Mouse (Mus musculus) embryonic stem cell, embryonic (primary cell): ENCODE measurements around the gene Nfia.

ENCODE experiments used
- CTCF ChIA-PET, 4 experiments: fragments of 300-600 bp in 2 of 4; fragments of 350-600 bp in 2 of 4; sonication (Branson Sonifier 250); formaldehyde crosslinking; loops; one replicate each; lab custom pipeline; 2022; ENCODE audit warnings: inconsistent platforms in 2 of 4; lab: Charles Lee
- POLR2A ChIA-PET, 4 experiments: fragments of 300-600 bp in 2 of 4; fragments of 350-600 bp in 2 of 4; sonication (Branson Sonifier 250); formaldehyde crosslinking; loops; one replicate each; lab custom pipeline; 2022; ENCODE audit warnings: antibody characterized with exemption in 4 of 4, inconsistent platforms in 1 of 4; lab: Charles Lee

Nfia gene

DNA sequence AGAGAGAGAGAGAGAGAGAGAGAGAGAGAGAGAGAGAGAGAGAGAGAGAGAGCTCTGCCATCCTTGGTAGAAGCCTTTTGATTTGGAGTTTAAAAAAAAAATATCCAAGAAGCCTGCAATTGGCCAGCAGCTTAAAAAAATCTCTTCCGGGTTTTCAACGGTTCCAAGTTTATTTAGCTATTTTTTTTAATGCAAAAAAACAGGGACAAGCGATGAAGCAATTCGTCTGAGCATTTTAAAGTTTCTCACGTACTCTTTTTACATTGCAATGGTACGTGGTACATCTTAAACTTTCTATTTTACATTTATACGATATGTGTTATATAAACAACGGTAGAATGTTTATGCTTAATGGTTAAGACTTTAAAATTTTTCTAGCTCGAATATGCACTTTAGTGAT, at the start of gene Nfia:
Gene Nfia, plus strand, starts transcription at position 94 of the 400 bp plus-strand sequence.
- ChIA-PET CTCF (interaction anchor here in 3 of 4 experiments (0.6 to 1.2 kb wide), 5 partner anchors 15 to 654 kb away, joined by 3 to 5 read pairs (median 4); no protein-coding TSS in a partner anchor), POLR2A (interaction anchor here (0.6 to 1.6 kb wide), 16 partner anchors 9 to 1151 kb away, joined by 3 to 7 read pairs (median 3); no protein-coding TSS in a partner anchor)

DNA sequence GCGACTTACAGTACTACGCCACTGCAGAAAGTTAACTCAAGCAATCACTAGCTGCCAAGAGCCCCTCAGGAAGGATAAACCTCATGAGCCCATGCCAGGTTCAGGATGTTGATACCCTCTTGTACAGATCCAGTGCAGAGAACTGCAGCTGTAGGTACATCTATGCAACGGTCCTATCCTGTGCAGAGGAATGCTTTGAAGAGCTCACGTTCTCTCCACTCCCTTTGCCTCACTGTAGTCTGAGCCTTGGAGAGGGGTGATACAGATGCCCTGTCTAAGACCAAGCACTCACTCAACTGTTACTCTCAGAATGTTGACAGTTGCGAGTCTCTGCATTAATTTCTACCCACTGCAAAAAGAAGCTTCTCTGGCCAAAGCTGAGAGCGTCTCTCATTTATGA, 49.2 kb upstream of the Nfia start:
- POLR2A ChIA-PET: interaction anchor here in 2 of 4 experiments (0.6 to 1.2 kb wide), 3 partner anchors 23 to 1200 kb away, joined by 3 to 4 read pairs (median 3); no protein-coding TSS in a partner anchor
- CTCF ChIA-PET: interaction anchor here in 1 of 4 experiments (0.6 kb wide), 1 partner anchor 313 kb away, joined by 3 read pairs; no protein-coding TSS in a partner anchor

DNA sequence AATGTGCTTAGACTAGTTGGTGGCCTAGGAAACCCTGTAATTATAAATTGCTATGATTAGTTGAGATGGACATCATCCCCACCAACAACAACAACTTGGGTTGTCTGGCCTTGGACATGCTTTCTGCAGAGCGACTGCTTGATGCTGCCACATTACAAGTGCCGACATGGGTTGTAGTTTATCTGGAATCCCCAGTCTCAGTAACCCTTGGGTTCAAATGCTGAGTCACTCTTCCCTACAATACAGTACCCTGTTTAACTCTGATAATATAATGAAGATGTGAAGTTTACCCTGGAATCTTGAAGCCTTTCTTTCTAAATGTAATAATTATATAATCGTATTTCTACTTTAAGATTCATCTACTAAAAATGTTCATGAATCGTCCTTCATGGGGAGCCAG, 44.0 kb upstream of the Nfia start:
- CTCF ChIA-PET: no interaction called here
- POLR2A ChIA-PET: no interaction called here

DNA sequence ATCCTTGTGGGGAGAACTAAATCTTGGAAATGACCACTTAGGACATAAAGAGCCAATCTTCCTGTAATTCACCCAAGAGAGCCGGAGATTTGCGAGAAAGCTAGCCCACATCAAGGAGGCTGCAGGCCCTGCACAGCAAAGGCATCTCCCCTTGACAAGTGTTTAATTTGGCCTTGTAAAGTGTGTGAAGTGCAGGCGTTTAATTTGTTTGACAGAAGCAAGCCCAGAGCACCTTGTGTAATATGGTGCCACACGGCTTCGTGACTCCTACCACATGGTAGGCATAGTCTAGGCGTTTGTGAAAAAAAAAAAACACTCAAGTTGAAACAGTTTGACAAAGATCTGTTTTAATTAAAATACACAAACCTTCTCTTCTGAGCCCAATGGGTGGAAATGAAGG, 42.5 kb upstream of the Nfia start:
- CTCF ChIA-PET: no interaction called here

DNA sequence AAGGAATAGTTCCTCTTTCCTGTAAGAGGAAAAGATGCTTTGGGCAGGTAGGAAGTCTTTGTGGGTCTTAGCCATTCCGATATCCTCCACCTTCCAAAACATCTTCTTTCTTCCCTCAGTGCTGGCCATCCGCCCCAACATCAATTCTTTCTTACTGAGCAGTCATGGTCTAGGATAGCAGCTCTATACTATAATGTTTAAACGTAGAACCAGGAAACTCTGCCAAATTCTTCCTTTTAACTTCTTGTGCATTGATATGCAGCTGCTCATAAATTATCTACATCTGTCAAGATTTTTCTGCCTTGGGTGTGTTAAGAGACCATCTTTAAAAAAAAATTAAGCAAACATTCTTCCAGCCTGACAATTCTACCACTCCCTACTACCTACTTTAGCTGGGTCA, 42.1 kb upstream of the Nfia start:
- POLR2A ChIA-PET: no interaction called here
- CTCF ChIA-PET: interaction anchor here in 1 of 4 experiments (0.5 kb wide), 1 partner anchor 78 kb away, joined by 3 read pairs; no protein-coding TSS in a partner anchor

More for the DNA sequence above, 42.5 kb upstream of the Nfia start:
- POLR2A ChIA-PET: no interaction called here

DNA sequence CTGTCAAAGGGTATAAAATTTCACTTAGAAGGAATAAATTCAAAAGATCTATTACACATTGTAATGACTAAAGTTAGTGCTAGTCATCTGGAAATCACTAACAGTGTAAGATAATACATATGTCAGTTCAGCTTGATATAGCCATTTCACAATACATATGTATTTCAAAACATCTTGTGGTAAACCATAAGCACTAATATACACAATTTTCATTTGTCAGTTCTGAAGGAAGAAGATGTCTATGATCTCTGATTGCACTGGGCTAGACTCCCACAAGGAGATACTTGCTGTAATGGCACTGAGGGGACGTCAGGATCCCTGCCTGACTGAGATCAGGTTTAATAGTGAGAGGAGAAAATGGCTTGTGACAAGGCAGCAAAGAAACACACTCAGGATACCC, 39.1 kb upstream of the Nfia start:
- CTCF ChIA-PET: no interaction called here
- POLR2A ChIA-PET: interaction anchor here in 1 of 4 experiments (0.6 kb wide), 1 partner anchor 347 kb away, joined by 3 read pairs; no protein-coding TSS in a partner anchor

DNA sequence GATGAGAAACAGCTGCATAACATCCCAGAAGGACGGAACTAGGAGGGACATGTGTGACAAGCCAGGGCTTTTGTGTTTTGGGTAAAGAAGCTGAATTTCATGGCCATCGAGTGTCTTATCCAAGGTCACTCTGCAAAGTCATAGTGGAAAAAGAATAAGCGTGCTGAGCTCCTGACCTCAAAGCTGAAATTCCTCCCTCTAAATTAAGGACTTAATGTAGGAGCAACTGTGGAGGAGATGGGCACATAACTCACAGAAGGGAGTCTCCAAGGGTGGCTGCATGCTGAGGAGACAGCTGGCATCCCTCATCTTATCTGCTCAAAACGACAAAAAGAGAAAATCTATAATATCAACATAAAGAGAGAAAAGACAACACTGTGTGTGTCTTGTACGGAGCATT, 28.6 kb upstream of the Nfia start:
- ChIA-PET POLR2A (interaction anchor here in 1 of 4 experiments (0.5 kb wide), 1 partner anchor 34 kb away, joined by 4 read pairs; the partner anchor contains the start of gene E130114P18Rik), CTCF (no interaction called here)

DNA sequence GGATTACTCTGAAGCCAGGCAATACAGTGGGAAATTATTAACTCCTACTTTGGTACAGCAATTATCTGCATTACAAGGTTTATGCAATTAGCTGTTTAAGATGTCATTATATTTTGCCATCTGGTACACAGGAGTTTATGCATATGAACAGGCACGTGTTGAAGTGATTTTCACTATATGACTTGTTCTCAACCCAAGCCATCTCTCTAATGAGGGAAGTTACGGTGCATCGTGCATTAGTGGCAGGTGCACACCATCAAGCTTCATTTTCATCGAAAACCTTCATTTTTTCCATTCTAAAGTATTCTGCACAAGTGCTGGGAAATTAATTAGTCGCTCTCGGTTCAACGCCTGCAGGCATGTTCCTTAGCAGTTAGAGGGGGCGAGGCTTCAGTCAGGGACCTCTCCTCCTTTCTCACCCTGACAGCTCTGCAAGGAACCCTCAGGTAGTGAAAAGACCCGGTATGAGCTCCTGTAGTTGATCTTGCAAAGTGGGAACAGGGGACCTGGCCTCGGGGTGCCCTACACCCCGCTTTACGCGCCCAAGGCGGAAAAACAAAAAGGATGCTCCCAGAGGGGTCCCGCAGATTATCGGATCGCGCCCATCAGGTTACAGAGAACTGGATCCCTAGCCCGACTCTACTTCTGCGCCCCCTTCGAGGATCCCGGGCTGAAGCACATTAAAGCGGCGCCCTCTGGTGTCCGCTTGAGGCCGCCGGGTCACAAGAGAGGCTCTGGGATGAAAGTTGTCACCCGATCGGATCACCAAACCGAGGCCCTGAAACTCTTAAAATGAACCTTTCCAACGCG, 27.0 kb upstream of the Nfia start:
- ChIA-PET POLR2A (no interaction called here), CTCF (interaction anchor here (0.6 to 1.7 kb wide), 9 partner anchors 8 to 1049 kb away, joined by 3 to 5 read pairs (median 3); no protein-coding TSS in a partner anchor)

DNA sequence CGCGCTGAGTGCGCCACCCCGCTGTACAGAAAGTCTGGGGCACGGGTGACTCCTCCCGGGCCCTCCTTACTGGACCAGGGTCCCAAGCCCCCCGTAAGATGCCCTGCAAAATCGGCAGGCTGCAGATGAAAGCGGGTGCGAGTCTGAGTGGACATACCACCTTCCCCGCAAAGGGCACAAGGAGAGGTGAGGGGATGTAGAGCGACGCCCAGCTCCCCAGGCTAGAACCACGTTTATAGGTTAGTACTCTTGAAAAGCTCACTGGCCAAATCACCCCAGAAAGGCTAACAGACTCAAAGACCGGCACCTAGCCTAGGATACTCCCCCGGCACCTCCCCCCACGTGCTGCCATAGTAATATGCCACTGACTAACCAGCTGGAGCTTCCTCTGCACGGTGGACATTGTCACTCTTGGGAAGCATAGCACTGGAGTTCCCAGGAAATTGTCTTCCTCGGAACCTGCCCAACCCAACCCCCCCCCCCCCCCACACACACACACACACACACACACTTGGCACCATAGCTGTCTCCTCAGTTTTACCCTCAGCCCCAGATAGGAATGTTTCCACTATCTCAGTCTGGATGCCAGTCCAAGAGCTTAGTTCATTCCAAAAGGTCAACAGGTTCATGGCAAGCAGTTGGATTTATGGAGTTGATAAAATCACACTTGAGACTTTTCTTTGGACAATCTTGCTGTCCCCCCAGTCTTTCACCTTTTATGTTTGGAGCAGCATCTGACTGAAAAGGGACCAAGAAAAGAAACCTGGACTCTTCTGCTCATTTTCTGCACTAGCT, 26.2 kb upstream of the Nfia start:
- ChIA-PET POLR2A (interaction anchor here in 2 of 4 experiments (0.6 to 0.7 kb wide), 3 partner anchors 23 to 1177 kb away, joined by 3 read pairs; no protein-coding TSS in a partner anchor), CTCF (interaction anchor here in 3 of 4 experiments (0.5 to 1.7 kb wide), 8 partner anchors 11 to 1437 kb away, joined by 3 to 5 read pairs (median 4); no protein-coding TSS in a partner anchor)

DNA sequence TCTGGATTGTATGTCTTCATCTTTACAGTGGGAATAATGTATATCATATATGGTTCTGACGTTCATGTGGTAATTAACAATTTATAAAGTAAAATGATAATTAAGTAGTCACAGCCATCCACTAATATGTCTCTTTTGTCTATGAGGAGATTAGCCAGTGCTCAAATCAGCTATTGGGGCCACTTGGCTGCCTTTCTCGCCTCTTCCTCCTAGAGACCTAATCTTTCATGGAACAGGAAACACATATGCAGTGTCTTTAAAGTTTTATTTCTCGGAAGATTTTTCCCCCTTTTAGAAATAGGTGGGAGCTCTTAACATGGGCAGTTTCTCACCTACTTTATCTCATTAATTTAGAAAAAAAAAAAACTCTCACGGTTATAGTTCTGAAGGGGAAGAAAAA, 22.1 kb upstream of the Nfia start:
- POLR2A ChIA-PET: no interaction called here
- CTCF ChIA-PET: interaction anchor here (0.6 to 1.6 kb wide), 9 partner anchors 21 to 651 kb away, joined by 3 to 6 read pairs (median 4); partner anchors contain the start of gene Nfia (in 1 of the 4)

DNA sequence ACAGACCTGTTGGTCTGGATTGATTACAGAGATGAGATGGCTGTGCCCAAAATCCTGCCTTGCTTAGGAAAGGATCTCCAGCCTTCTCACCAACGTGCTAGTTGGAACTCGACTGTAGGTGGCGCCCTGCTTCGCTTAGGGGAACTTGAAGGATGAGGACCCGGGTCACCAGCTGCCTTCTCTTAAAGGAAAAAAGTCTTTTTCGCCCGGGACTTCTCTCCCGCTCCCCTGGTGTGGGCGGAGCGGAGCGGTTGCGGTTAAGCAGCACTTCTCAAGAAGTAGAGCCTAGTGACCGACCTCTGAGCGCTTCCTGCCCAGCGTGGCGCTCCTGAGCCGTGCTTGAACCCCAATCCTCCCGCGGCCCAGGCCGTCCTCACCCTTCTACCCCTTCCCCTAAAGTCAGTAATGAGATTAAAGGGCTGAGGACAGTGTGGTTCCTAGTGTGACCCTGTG, 21.5 kb upstream of the Nfia start:
- ChIA-PET POLR2A (interaction anchor here in 1 of 4 experiments (1.0 to 1.1 kb wide), 2 partner anchors 9 to 10 kb away, joined by 3 read pairs; no protein-coding TSS in a partner anchor), CTCF (interaction anchor here (0.6 to 1.6 kb wide), 11 partner anchors 20 to 650 kb away, joined by 3 to 10 read pairs (median 4); partner anchors contain the start of gene Nfia (in 1 of the 4))

DNA sequence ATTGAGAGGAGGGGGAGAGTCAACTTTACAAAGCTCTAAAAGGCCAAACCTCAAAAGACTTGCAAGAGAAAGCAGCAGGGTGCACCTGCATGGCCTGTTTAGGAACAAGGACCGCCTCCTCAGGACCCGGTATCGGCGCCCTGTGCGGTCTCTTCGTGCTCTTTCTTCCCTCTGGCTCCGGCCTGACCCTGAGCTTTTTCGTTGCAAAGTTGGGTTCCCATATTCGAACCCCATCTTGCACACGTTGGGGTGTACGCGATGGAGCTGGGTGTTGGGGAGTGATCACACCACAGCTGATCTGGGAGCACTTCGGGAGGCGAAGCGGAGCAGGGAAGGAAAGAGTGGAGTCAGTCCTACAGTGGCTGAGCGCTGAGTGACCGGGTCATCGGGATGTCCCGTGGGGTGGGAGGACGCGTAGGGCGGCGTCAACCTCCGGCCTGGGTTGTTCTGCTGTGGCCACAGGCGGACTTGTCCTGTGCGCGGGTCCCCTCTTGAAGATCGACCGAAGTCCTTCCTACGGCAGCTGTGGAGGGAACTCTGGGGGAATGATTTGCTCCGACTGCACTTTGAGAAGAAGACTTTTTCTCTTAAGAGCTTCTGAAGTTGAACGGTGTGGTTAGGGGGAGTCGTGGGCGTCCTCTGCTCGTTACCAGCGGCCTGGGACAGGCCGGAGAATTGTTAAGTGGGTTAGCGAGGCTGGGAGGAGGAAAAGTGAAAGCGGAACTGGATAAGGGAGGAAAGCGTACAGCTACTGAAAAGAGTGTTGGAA, 20.9 kb upstream of the Nfia start:
- ChIA-PET POLR2A (interaction anchor here in 2 of 4 experiments (0.7 to 1.1 kb wide), 3 partner anchors 9 to 20 kb away, joined by 3 read pairs; partner anchors contain the start of gene Nfia (in 1 of the 2)), CTCF (interaction anchor here (0.6 to 1.6 kb wide), 11 partner anchors 15 to 650 kb away, joined by 3 to 10 read pairs (median 4); partner anchors contain the start of gene Nfia (in 1 of the 4))

DNA sequence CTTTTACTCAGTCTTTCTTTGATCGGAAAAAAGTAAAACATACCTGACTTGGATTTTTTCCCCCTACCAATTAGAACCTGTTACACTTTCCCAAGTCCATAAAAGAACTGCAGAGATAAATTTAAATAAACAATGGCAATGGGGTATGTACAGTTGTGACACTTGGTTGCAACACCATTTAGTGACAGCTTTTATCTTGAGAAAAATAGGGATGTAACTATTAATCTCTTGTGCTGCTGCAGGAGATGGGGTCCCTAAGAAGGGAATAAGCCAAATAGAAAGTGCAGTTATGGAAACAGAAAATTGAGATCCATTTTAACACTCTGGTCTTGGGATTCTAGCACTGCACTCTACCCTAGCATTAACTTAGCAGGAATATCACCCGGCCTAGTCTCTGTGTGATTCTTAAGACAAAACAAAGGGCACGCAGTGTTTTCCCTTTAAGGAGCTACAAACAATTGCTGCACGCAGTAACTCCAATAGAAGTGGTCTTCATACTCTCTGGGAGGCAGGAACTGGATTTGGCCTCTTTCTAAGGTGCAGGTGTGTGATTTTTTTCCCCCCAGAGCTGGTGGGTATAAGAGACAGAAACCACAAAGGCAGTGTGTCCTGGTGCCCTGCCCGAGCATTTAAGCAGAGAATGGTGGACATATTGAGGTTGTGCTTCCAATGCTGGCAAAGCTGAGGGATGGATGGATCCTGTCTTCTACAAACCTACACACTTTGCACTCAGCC, 20.1 kb upstream of the Nfia start:
- ChIA-PET CTCF (interaction anchor here in 1 of 4 experiments (1.0 to 1.4 kb wide), 2 partner anchors 20 to 491 kb away, joined by 3 read pairs; partner anchors contain the start of gene Nfia), POLR2A (interaction anchor here in 1 of 4 experiments (0.7 kb wide), 1 partner anchor 20 kb away, joined by 3 read pairs; the partner anchor contains the start of gene Nfia)

DNA sequence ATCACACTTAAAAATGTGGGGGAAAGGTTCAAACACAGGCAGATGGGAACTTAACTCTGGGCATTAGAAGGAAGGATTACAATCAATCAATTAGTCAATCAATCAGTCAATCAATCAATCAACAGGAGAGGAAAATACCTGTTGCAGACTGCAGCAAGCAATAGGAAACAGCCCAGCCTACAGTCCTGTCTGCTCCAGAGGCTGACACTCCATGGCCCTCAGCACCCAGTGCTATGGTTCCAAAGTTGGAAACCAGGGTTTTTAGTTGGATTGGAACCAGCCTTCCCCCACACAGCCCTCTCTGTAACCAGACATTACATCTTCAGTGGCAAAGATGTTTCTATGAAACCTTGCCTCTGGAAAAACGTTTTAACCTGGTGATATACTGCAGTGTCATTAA, 19.0 kb upstream of the Nfia start:
- ChIA-PET CTCF (interaction anchor here in 1 of 4 experiments (1.4 kb wide), 1 partner anchor 19 kb away, joined by 3 read pairs; the partner anchor contains the start of gene Nfia), POLR2A (interaction anchor here in 2 of 4 experiments (1.0 to 2.0 kb wide), 2 partner anchors 19 kb away, joined by 3 to 7 read pairs; partner anchors contain the start of gene Nfia (in 2 of the 2))

DNA sequence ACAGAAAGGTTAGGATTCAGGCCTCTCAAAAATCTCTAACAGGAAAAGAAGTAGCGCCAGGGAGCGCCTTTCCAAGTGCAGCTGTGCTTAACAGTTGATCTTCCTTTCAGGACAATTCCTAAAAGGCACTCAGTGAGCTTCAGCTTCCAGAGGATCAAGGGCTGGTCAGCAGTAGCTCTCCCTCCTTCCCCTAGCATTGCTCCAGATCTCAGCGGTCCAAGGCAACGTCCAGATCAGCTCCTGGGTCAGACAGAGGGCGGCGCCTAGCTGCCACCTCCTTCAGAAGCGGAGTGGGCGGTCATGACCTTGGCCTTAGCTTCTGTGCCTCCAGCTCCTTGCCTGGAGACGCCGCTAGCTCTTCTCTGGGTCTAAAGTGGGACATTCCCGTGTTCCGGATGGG, 18.3 kb upstream of the Nfia start:
- ChIA-PET CTCF (no interaction called here), POLR2A (interaction anchor here in 2 of 4 experiments (1.0 to 2.0 kb wide), 2 partner anchors 18 kb away, joined by 3 to 7 read pairs; partner anchors contain the start of gene Nfia (in 2 of the 2))
